Mouse (Mus musculus) myocyte (in vitro differentiated cells): ENCODE results near the gene Cd5.

Source experiments
- MAX ChIP-seq: IDR thresholded peaks from one replicate; pipeline ENCODE4 v1.6.1; 2011; ENCODE audit warnings: low read depth, mild to moderate bottlenecking, control low read depth
- POLR2A ChIP-seq: IDR thresholded peaks from one replicate; pipeline ENCODE4 v1.6.1; 2011; ENCODE audit warnings: low read depth, mild to moderate bottlenecking, control low read depth, moderate library complexity; ENCODE audit not compliant: insufficient read length
- SRF ChIP-seq: IDR thresholded peaks from one replicate; pipeline ENCODE4 v1.6.1; 2011; ENCODE audit warnings: low read depth; ENCODE audit not compliant: control insufficient read depth, insufficient read length

DNA sequence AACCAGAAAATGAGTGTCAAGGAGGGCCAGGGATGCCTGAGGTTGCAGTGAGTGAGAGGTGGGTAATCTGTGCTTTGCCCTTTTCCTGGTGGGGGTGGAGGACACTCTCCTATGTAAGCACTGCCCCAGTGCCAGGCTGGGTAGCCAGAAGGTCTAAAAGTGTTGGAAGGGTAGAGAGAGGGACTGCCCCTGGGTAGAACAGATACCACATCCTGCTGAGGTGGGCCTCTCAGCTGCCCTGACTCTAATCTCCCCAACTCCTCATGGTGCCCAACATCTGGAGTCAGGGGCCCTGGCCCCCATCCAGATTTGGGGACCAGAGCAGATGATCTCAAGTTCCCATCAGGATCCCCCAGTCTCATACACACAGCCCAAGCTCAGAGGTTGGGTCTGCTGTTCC is 18.3 kb upstream of the Cd5 start:
- no peak for TF ChIP-seq POLR2A
- TF ChIP-seq MAX: no peak
- no peak for TF ChIP-seq SRF
